Mouse (Mus musculus) kidney, postnatal 0 days (tissue): Measurements from ENCODE around the gene Sh3d21. TPM values are rescaled to one million over a fixed set of nuclear protein-coding genes. Genes with fewer than 3 reads are reported as not detected.

ENCODE experiments used
- ATAC-seq: fragments of 200-750 bp; cut with Nextera tagmentation; replicated peaks from 2 replicates; pipeline ENCODE4 v1.8.0; 2017; ENCODE audit warnings: low read depth, moderate number of reproducible peaks, moderate TSS enrichment, moderate library complexity; ENCODE audit not compliant: low FRiP score
- DNase-seq: peaks from one replicate; pipeline ENCODE4 v3.0.0-alpha.2; 2016; ENCODE audit warnings: low spot score
- H3K27ac ChIP-seq: fragments of 300-500 bp; sonication (generic); 2 replicates; pipeline ENCODE4 v1.5.1; 2014; ENCODE audit warnings: mild to moderate bottlenecking
- H3K27me3 ChIP-seq: fragments of 300-500 bp; sonication (generic); 2 replicates; pipeline ENCODE4 v1.6.1; 2014; ENCODE audit warnings: low read length, mixed read lengths; ENCODE audit not compliant: insufficient read depth
- H3K36me3 ChIP-seq: fragments of 300-500 bp; sonication (generic); 2 replicates; pipeline ENCODE4 v1.6.1; 2014; ENCODE audit warnings: low read length, mixed read lengths; ENCODE audit not compliant: insufficient read depth
- H3K4me1 ChIP-seq: fragments of 300-500 bp; sonication (generic); replicated peaks from 2 replicates; pipeline ENCODE4 v1.6.1; 2014; ENCODE audit warnings: antibody characterized with exemption, low read length, mixed read lengths; ENCODE audit not compliant: insufficient read depth
- H3K4me2 ChIP-seq: fragments of 300-500 bp; sonication (generic); 2 replicates; pipeline ENCODE4 v1.6.1; 2014; ENCODE audit warnings: mild to moderate bottlenecking, low read length, moderate library complexity, mixed read lengths
- H3K4me3 ChIP-seq: fragments of 300-500 bp; sonication (generic); replicated peaks from 2 replicates; pipeline ENCODE4 v1.5.1; 2014; ENCODE audit warnings: low read depth, low read length
- H3K9ac ChIP-seq: fragments of 300-500 bp; sonication (generic); 2 replicates; pipeline ENCODE4 v1.6.1; 2014; ENCODE audit warnings: low read depth, low read length
- H3K9me3 ChIP-seq: fragments of 300-500 bp; sonication (generic); replicated peaks from 2 replicates; pipeline ENCODE4 v1.6.1; 2016; ENCODE audit warnings: low read length, inconsistent platforms, mixed read lengths
- CTCF ChIP-seq: IDR thresholded peaks from 2 replicates; pipeline ENCODE4 v1.5.1; 2016; ENCODE audit warnings: antibody characterized with exemption, low read depth, mild to moderate bottlenecking, moderate library complexity
- WGBS: fragments of 180-500 bp; shearing (Covaris S2); extraction: QIAGEN DNeasy Blood & Tissue Kit; methylation state at CpG from one replicate; pipeline ENCODE4 v1.1.7; 2014; 5-methylcytosine and 5-hydroxymethylcytosine counted together
- polyA plus RNA-seq: library from polyadenylated mRNA; unstranded; fragments of >200 nt; fragmentation: Nextera tagmentation; extraction: Ambion mirVana; gene quantifications from 2 replicates; pipeline ENCODE4 v1.2.1, GENCODE M21; 2015

Gene Sh3d21
- polyA plus RNA-seq, 1 experiment from 2014 or later, result 9.7 TPM

DNA sequence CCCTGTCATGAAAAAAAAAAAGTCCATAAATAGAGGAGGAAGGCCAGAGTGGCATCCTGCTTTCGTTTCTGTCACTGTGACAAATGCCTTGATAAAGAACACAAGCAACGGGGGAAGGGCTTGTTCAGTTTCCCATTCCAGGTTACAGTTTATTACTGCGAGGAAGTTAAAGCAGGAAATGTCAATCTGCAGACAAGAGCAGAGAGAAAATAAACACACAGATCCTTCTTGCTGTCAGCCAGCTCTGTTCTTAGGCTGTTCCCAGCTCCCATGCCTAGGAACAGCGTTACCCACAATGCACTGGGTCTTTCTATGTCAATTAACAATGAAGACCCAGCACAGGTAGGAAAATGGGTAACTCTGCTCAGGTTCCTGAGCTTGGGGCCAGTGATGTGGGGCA lies 8.1 kb downstream of the Sh3d21 start:
- Histone ChIP-seq H3K9ac (0 out of 2 replicates have a peak overlapping the region, but pooled peaks have one; percentile 3), H3K4me2 (no peak overlapping the region), H3K4me1 (peaks cover 26% of the 10 kb centered on the region), H3K4me3 (no peak overlapping the region), H3K9me3 (no peaks in the 10 kb centered on the region), H3K36me3 (0 out of 2 replicates have a peak, but pooled peaks cover 14% of the 10 kb centered on the region), H3K27ac (peak overlapping the region; percentile 84), H3K27me3 (no peaks in the 10 kb centered on the region)
- no peak for ATAC-seq
- 25% methylated on average over 4 of the region's 4 CpGs for WGBS
- DNase-seq, result peak; percentile 76
- no peak for TF ChIP-seq CTCF

DNA sequence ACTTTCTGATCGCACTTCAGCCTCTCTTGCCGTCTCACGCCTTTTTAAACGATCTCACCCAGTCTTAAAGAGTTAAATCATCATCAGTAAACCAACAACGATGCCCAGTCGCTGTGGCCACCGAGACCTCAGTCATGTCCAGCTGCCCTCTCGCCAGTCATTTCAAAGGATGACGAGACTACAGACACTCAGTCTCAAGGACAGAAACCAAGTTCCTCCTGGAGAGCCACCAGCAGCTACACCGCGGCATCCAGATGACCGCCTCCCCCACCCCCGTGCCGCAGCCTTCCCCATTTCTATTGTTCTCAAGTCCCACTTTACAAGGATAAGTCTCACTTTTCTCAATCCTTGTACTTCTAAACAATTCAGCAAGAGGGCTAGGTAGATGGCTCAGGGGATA lies 10.4 kb downstream of the Sh3d21 start:
- no peaks in the 10 kb centered on the region for H3K27me3 ChIP-seq
- 0 out of 2 replicates have a peak, but pooled peaks cover 14% of the 10 kb centered on the region for H3K36me3 ChIP-seq
- H3K27ac ChIP-seq, result no peak overlapping the region
- no peak overlapping the region for H3K4me3 ChIP-seq
- no peak overlapping the region for H3K9ac ChIP-seq
- no peaks in the 10 kb centered on the region for H3K9me3 ChIP-seq
- DNase-seq (no peak), ATAC-seq (no peak)
- WGBS, result 60% methylated on average over 14 of the region's 14 CpGs
- H3K4me2 ChIP-seq, result no peak overlapping the region
- TF ChIP-seq CTCF, result no peak
- peaks cover 30% of the 10 kb centered on the region for H3K4me1 ChIP-seq

DNA sequence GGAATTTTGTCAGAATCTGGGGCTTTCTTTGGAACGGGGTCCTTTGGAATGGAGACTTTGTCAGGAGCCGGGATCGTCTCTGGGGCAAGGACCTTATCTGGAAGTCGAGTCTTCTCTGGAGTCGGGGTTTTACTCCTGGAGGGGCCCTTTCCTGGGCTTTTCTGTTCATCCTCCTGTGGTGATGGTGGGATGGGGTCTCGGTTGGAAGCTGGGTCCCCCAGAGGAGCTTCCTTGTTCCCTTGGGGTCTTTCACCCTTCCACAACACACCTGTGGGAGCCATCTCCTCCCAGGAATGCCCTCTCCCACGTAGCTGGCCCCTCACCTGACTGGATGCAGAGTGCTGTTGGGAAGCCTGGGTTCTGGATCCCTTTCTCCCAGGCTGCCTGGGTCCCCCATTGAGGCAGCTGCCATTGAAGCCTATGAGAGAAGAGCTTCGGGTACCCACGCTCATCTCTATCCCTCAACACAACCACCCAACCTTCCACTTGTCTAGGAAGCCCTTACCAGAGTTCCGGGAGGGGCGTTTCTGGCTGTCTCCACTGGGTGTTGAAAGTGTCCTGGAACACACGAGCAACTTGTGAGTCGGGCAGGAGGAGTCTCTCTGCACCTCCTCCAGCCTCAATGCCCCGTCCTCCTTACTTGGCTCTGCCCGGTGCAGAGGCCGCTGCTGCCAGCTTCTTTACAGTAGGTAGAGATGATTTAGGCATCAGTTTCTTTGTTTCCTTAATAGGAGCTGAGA lies 11.4 kb downstream of the Sh3d21 start:
- Histone ChIP-seq H3K9me3 (no peaks in the 10 kb centered on the region), H3K27me3 (no peaks in the 10 kb centered on the region), H3K4me3 (no peak overlapping the region), H3K4me1 (peaks cover 32% of the 10 kb centered on the region), H3K27ac (no peak overlapping the region), H3K36me3 (0 out of 2 replicates have a peak, but pooled peaks cover 14% of the 10 kb centered on the region), H3K4me2 (peak overlapping the region; percentile 66; the same call in 1 of the 2 replicates), H3K9ac (no peak overlapping the region)
- DNase-seq (no peak), ATAC-seq (no peak)
- 82% methylated on average over 16 of the region's 16 CpGs for WGBS
- no peak for TF ChIP-seq CTCF

DNA sequence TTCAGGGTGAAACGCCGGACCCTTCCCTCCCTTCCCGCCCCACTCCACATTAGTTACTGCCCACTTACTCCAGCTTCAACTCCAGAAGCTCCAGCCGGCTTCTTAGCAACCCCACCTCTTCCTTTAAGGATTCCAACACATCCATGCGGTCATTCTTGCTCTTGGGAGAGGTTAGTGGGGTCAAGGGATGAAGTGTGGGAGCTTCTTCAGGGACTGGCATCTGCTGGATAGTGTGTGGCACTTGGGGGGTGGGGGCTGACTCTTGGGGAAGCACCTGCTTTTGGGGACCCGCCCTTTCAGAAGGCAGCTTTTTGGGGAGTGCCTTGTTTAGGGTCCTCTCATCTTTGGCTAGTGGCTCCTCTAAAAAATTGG lies 12.4 kb downstream of the Sh3d21 start:
- no peaks in the 10 kb centered on the region for H3K9me3 ChIP-seq
- ATAC-seq, result no peak
- peaks cover 40% of the 10 kb centered on the region for H3K4me1 ChIP-seq
- 29% methylated on average over 6 of the region's 6 CpGs for WGBS
- peak overlapping the region; percentile 55; the same call in 1 of the 2 replicates for H3K4me3 ChIP-seq
- no peak for TF ChIP-seq CTCF
- H3K27me3 ChIP-seq, result no peaks in the 10 kb centered on the region
- peak overlapping the region; percentile 66 for H3K4me2 ChIP-seq
- 0 out of 2 replicates have a peak overlapping the region, but pooled peaks have one; percentile 31 for H3K9ac ChIP-seq
- 0 out of 2 replicates have a peak, but pooled peaks cover 14% of the 10 kb centered on the region for H3K36me3 ChIP-seq
- peak overlapping the region; percentile 96 for H3K27ac ChIP-seq
- DNase-seq, result no peak

DNA sequence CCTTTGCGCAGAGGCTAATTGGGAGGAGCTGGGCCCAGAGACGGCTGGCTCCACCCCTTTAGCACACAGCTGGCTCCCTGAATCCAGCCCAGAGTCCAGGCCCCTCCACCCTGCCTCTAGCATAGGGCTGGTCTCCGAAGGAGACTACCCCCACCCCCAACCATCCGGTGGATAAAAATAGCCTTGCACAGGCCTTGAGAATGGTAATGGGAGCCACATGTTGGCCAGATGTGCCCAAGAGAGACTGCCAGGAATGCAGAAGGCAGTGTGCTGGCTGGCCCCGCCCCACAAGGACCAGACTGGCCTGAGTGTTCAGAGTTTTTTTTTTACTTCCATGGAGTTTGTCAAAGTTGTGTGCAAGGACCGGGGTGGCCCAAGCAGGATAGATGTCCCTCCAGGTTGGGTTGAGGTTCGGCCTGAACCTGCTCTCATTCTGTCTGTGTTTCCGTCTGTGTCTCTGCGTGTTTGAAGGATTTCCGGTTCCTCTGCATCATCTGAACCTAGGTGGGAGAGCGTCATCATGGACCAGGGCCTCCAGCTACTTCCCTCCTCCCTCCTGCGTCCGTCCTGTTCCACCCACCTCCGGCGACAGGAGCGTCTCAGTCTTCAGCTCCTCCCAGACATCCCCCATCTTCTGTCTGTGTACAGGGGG lies 12.9 kb downstream of the Sh3d21 start:
- H3K9me3 ChIP-seq, result no peaks in the 10 kb centered on the region
- H3K36me3 ChIP-seq, result 0 out of 2 replicates have a peak, but pooled peaks cover 14% of the 10 kb centered on the region
- 15% methylated on average over 16 of the region's 16 CpGs for WGBS
- peaks cover 40% of the 10 kb centered on the region for H3K4me1 ChIP-seq
- H3K27ac ChIP-seq, result peak overlapping the region; percentile 96
- ATAC-seq, result peak; percentile 34
- DNase-seq, result peak; percentile 95
- H3K9ac ChIP-seq, result 0 out of 2 replicates have a peak overlapping the region, but pooled peaks have one; percentile 31
- peak overlapping the region; percentile 66 for H3K4me2 ChIP-seq
- peak overlapping the region; percentile 55 for H3K4me3 ChIP-seq
- H3K27me3 ChIP-seq, result no peaks in the 10 kb centered on the region
- no peak for TF ChIP-seq CTCF

DNA sequence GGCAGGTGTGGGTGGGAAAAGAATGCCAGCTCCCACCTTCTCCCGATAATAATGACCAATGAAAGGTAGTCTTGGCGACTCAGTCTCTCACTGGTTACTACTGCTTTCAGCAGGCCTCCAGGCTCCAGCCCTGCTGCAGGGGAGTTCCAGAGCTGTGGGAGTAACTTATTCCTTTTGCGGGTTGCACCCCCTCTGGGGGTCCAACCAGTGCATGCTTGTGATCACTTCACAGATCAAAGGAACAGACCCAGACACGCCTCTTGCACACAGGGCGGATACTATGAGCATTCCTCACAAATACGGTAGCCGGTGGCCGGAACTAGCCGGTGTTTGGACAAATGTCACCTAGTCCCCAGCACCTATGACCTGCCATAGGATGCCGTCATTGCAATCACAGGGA lies 13.5 kb downstream of the Sh3d21 start:
- Histone ChIP-seq H3K27ac (peak overlapping the region; percentile 96), H3K9me3 (no peaks in the 10 kb centered on the region), H3K9ac (peak overlapping the region; percentile 87), H3K4me3 (peak overlapping the region; percentile 55), H3K4me2 (peak overlapping the region; percentile 66), H3K36me3 (0 out of 2 replicates have a peak, but pooled peaks cover 14% of the 10 kb centered on the region), H3K4me1 (peaks cover 37% of the 10 kb centered on the region), H3K27me3 (no peaks in the 10 kb centered on the region)
- ATAC-seq (0 out of 2 replicates have a peak, but pooled peaks have one; percentile 1), DNase-seq (peak; percentile 64)
- 9% methylated on average over 10 of the region's 10 CpGs for whole genome bisulfite sequencing
- TF ChIP-seq CTCF, result no peak
